Mouse (Mus musculus) hindbrain, embryonic 14.5 days (tissue): ENCODE measurements around the gene Babam2. TPM values are rescaled to one million over a fixed set of nuclear protein-coding genes. Genes with fewer than 3 reads are reported as not detected.

ENCODE experiments used
- ATAC-seq: fragments of 200-750 bp; cut with Nextera tagmentation; 2 replicates; pipeline ENCODE4 v1.8.0; 2017; ENCODE audit warnings: moderate number of reproducible peaks, mild to moderate bottlenecking, moderate TSS enrichment, moderate library complexity; ENCODE audit not compliant: low FRiP score
- DNase-seq: peaks from one replicate; pipeline ENCODE4 v3.0.0-alpha.2; 2015; ENCODE audit warnings: low spot score
- H3K27ac ChIP-seq: fragments of 300-500 bp; sonication (generic); 2 replicates; pipeline ENCODE4 v1.5.1; 2014; ENCODE audit warnings: mild to moderate bottlenecking, moderate library complexity
- H3K27me3 ChIP-seq: fragments of 300-500 bp; sonication (generic); 2 replicates; pipeline ENCODE4 v1.6.1; 2014; ENCODE audit warnings: mild to moderate bottlenecking, low read length, mixed read lengths; ENCODE audit not compliant: control insufficient read depth, insufficient read depth
- H3K36me3 ChIP-seq: fragments of 300-500 bp; sonication (generic); replicated peaks from 2 replicates; pipeline ENCODE4 v1.6.1; 2014; ENCODE audit not compliant: control insufficient read depth, insufficient read depth
- H3K4me1 ChIP-seq: fragments of 300-500 bp; sonication (generic); replicated peaks from 2 replicates; pipeline ENCODE4 v1.6.1; 2014; ENCODE audit warnings: antibody characterized with exemption, low read length, mixed read lengths; ENCODE audit not compliant: control insufficient read depth, insufficient read depth
- H3K4me2 ChIP-seq: fragments of 300-500 bp; sonication (generic); replicated peaks from 2 replicates; pipeline ENCODE4 v1.6.1; 2014; ENCODE audit warnings: mild to moderate bottlenecking, moderate library complexity
- H3K4me3 ChIP-seq: fragments of 300-500 bp; sonication (generic); replicated peaks from 2 replicates; pipeline ENCODE4 v1.5.1; 2014; ENCODE audit warnings: mild to moderate bottlenecking, low read length
- H3K9ac ChIP-seq: fragments of 300-500 bp; sonication (generic); 2 replicates; pipeline ENCODE4 v1.6.1; 2014
- H3K9me3 ChIP-seq: fragments of 300-500 bp; sonication (generic); 2 replicates; pipeline ENCODE4 v1.6.1; 2016; ENCODE audit warnings: low read length; ENCODE audit not compliant: control insufficient read depth
- WGBS: fragments of 180-500 bp; shearing (Covaris S2); extraction: QIAGEN DNeasy Blood & Tissue Kit; methylation state at CpG from one replicate; pipeline ENCODE4 v1.1.7; 2014; 5-methylcytosine and 5-hydroxymethylcytosine counted together
- polyA plus RNA-seq: library from polyadenylated mRNA; unstranded; fragments of >200 nt; fragmentation: Nextera tagmentation; extraction: Ambion mirVana; gene quantifications from 2 replicates; pipeline ENCODE4 v1.2.1, GENCODE M21; 2014

The Babam2 gene
- polyA plus RNA-seq, 1 experiment from 2014 or later = 39.8 TPM

GRCm38 (mm10) chr5:31680183-31680582 is 17.3 kb upstream of the Babam2 start:
- H3K4me3 ChIP-seq = no peak overlapping the region
- H3K36me3 ChIP-seq = no peaks in the 10 kb centered on the region
- DNase-seq = no peak
- H3K4me1 ChIP-seq = no peaks in the 10 kb centered on the region
- no peaks in the 10 kb centered on the region for H3K9me3 ChIP-seq
- 88% methylated on average over 4 of the region's 4 CpGs for WGBS
- no peak for ATAC-seq
- no peak overlapping the region for H3K4me2 ChIP-seq
- H3K27ac ChIP-seq = no peak overlapping the region
- H3K27me3 ChIP-seq = no peaks in the 10 kb centered on the region
- H3K9ac ChIP-seq = no peak overlapping the region

DNA sequence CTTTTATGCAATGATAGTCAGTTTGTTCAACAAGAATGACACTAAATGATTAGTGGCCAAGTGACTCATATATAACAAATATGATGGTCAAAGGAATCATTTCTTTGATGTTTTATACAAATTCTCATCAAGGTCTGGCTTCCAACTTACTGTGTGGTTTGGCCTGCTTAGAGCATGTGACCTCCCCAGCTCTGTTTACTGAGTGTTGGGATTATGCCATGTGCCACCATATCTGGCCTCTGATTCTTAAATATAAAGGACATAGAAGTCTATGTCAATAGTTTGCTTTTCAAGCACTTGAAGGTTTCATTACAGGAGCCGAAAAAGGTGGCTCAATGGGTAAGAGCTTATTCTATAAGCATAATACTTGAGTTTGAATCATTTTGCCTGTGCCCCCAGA is 15.2 kb upstream of the Babam2 start:
- Histone ChIP-seq H3K4me1 (no peaks in the 10 kb centered on the region), H3K27me3 (no peaks in the 10 kb centered on the region), H3K27ac (no peak overlapping the region), H3K9me3 (no peaks in the 10 kb centered on the region), H3K4me3 (no peak overlapping the region), H3K36me3 (no peaks in the 10 kb centered on the region), H3K4me2 (no peak overlapping the region), H3K9ac (no peak overlapping the region)
- DNase-seq (no peak), ATAC-seq (no peak)
- 94% methylated on average over 1 of the region's 1 CpGs for WGBS

- Histone ChIP-seq H3K9me3 (no peaks in the 10 kb centered on the region), H3K4me2 (no peak overlapping the region), H3K9ac (no peak overlapping the region), H3K4me1 (no peaks in the 10 kb centered on the region), H3K4me3 (no peak overlapping the region), H3K27me3 (no peaks in the 10 kb centered on the region), H3K36me3 (no peaks in the 10 kb centered on the region), H3K27ac (no peak overlapping the region)
- 66% methylated on average over 2 of the region's 2 CpGs for WGBS
- DNase-seq (no peak), ATAC-seq (no peak)
Observed at GRCm38 (mm10) chr5:31686040-31686439, 11.4 kb upstream of the Babam2 start.

- Histone ChIP-seq H3K27me3 (no peaks in the 10 kb centered on the region), H3K36me3 (no peaks in the 10 kb centered on the region), H3K4me3 (no peak overlapping the region), H3K9ac (no peak overlapping the region), H3K27ac (no peak overlapping the region), H3K9me3 (no peaks in the 10 kb centered on the region), H3K4me1 (no peaks in the 10 kb centered on the region), H3K4me2 (no peak overlapping the region)
- WGBS = 95% methylated on average over 3 of the region's 3 CpGs
- no peak for ATAC-seq
- DNase-seq = no peak
Observed at GRCm38 (mm10) chr5:31687972-31688371, 9.5 kb upstream of the Babam2 start.

DNA sequence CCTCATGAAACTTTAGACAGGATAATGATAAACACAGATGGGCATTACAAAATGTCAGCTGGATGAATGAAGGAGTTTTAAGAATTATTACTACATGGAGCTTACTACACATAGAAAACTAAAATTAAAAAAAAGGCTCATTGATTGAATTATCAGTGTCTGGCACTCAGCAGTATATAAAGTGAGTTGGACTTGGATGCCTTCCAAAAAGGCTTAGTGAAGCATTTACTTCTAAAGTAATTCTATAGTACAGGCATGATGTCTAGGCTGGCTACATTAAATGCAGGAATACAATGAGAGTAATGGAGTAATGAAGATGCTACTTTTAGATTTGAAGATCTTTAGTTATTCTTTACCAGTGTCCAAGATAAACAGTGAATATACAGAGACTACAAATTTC is 4.3 kb upstream of the Babam2 start:
- H3K9me3 ChIP-seq = no peaks in the 10 kb centered on the region
- H3K36me3 ChIP-seq = no peaks in the 10 kb centered on the region
- DNase-seq = no peak
- no peak overlapping the region for H3K4me2 ChIP-seq
- no peak overlapping the region for H3K4me3 ChIP-seq
- no peak for ATAC-seq
- no peak overlapping the region for H3K27ac ChIP-seq
- no peak overlapping the region for H3K9ac ChIP-seq
- peaks cover 6% of the 10 kb centered on the region for H3K4me1 ChIP-seq
- no peaks in the 10 kb centered on the region for H3K27me3 ChIP-seq

- H3K9me3 ChIP-seq = no peaks in the 10 kb centered on the region
- DNase-seq (no peak), ATAC-seq (no peak)
Observed at GRCm38 (mm10) chr5:31696971-31697643, 377 bp upstream of the Babam2 start, which contains the start of gene Rbks. Gene Rbks, minus strand, starts transcription at chr5:31697627.

DNA sequence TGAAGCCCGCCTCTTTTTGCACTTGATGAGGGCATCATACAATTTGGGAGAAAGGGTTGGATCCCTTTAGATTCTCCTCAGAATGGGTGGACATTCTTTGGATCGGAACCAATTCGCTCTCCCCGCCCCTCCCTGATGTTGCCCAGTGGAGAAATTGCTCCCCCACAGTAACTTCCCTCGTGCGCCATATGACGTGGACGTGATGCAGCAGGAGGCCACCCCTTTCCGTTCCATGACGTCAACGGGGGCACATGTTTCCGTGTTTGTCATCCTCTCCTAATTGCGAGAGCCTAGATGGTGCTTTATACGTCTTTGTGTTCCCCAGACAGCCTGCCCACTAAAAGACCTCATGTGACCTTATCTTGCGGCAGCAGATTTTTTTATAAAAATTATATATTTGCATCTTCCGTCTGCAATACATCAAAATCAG is 828 bp downstream of the Babam2 start:
- H3K27me3 ChIP-seq = no peaks in the 10 kb centered on the region
- no peaks in the 10 kb centered on the region for H3K9me3 ChIP-seq
- peak overlapping the region; percentile 56 for H3K4me3 ChIP-seq
- H3K4me2 ChIP-seq = peak overlapping the region; percentile 74
- 5% methylated on average over 16 of the region's 16 CpGs for WGBS
- peak overlapping the region; percentile 64 for H3K9ac ChIP-seq
- peaks cover 6% of the 10 kb centered on the region for H3K4me1 ChIP-seq
- peaks cover 6% of the 10 kb centered on the region for H3K36me3 ChIP-seq
- H3K27ac ChIP-seq = peak overlapping the region; percentile 92
- ATAC-seq (peak; percentile 84), DNase-seq (peak; percentile 83)

More at GRCm38 (mm10) chr5:31696971-31697643, 377 bp upstream of the Babam2 start, which contains the start of gene Rbks:
- H3K27me3 ChIP-seq = no peaks in the 10 kb centered on the region
- H3K27ac ChIP-seq = peak within 1 kb of the TSS; percentile 92
- WGBS = 7% methylated on average over 18 of the region's 18 CpGs
- peak within 1 kb of the TSS; percentile 64 for H3K9ac ChIP-seq
- H3K36me3 ChIP-seq = no peaks in the 10 kb centered on the region; the same call in 1 of the 2 replicates
- H3K4me1 ChIP-seq = peaks cover 6% of the 10 kb centered on the region
- H3K4me3 ChIP-seq = peak within 1 kb of the TSS; percentile 56
- peak within 1 kb of the TSS; percentile 74 for H3K4me2 ChIP-seq

DNA sequence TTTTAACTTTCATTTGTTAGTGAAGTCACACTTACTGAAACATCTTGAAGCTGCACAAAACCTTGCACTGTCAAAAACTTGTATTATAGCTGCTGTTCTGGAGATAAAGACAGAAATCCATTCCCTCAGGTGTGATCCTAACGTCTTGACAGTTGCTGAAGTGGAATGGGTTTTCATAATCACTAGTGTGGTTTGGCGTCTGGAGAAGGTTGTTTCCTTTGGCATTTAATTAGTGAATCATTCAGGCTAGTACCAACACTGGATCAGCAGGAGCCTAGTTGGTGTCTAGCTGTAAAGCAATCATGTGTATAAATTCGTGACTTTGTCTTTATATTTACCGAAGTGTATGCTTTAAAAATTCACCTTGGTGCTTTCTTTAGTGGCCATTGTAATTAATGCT is 1.4 kb downstream of the Babam2 start:
- no peak for ATAC-seq
- DNase-seq = no peak
- Histone ChIP-seq H3K36me3 (peaks cover 6% of the 10 kb centered on the region), H3K9ac (no peak overlapping the region), H3K4me3 (peak overlapping the region; percentile 56; the same call in 1 of the 2 replicates), H3K9me3 (no peaks in the 10 kb centered on the region), H3K27ac (no peak overlapping the region), H3K4me2 (peak overlapping the region; percentile 74), H3K27me3 (no peaks in the 10 kb centered on the region), H3K4me1 (peaks cover 6% of the 10 kb centered on the region)
- 50% methylated on average over 4 of the region's 4 CpGs for WGBS

- Histone ChIP-seq H3K9me3 (no peaks in the 10 kb centered on the region), H3K27ac (no peak overlapping the region), H3K9ac (no peak overlapping the region), H3K36me3 (peaks cover 6% of the 10 kb centered on the region), H3K4me2 (no peak overlapping the region), H3K4me3 (no peak overlapping the region), H3K27me3 (no peaks in the 10 kb centered on the region), H3K4me1 (peaks cover 6% of the 10 kb centered on the region)
- no peak for DNase-seq
- ATAC-seq = no peak
Observed at GRCm38 (mm10) chr5:31699397-31699796, 1.9 kb downstream of the Babam2 start.

DNA sequence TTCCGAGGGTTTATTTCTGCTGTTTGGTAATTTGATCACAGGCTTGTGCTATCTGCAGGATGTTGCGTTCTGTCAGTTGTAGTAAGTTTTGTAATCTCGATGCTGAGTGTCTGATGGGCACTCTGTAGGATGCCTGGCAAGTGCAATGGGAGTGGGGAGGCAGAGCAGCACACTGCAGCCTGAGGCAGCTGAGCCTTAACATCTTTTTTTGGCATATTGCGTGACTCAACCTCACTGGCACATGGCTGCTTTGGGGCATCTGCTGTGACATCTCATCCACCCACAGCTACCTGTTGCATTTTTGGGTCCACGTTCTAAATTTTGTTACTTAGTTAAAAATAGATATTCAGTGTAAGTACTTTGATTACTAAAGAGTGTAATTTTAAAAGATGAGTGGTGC is 7.5 kb downstream of the Babam2 start:
- no peaks in the 10 kb centered on the region for H3K4me1 ChIP-seq
- peaks cover 11% of the 10 kb centered on the region for H3K36me3 ChIP-seq
- H3K9me3 ChIP-seq = no peaks in the 10 kb centered on the region
- H3K27me3 ChIP-seq = no peaks in the 10 kb centered on the region
- H3K4me2 ChIP-seq = no peak overlapping the region
- DNase-seq (no peak), ATAC-seq (no peak)
- H3K27ac ChIP-seq = no peak overlapping the region
- 96% methylated on average over 5 of the region's 5 CpGs for WGBS
- H3K9ac ChIP-seq = no peak overlapping the region
- H3K4me3 ChIP-seq = no peak overlapping the region
